Mouse (Mus musculus): Measurements from ENCODE around the gene Pepd. TPM values are rescaled to one million over a fixed set of nuclear protein-coding genes. Genes with fewer than 3 reads are reported as not detected.

Pepd gene
- polyA plus RNA-seq, 1 experiment from 2014 or later, result 178 TPM

DNA sequence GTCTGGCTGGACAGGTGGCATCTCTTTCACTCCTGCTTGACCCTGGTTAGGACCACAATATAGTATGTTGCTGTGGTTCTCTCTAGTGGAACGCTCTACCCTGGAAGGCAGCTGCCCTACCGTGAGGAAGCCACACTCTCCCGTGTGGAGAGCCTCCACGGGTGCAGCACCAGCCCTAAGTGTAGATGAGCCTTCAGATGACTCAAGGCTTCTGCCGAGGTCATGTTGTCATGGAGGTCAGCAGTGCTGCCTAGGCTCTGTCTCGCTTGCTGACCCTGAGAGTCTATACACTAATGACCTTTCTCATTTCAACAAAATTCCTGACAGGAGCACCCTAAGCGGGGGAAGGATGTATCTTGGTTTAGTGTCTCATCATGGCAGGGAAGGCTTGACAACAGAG lies 13.8 kb downstream of the Pepd start:
- H3K27ac ChIP-seq (ENCODE audit: low read depth, low read length), result no peak overlapping the region
- H3K4me3 ChIP-seq (ENCODE audit: low read depth, low read length), result no peak overlapping the region
- H3K4me2 ChIP-seq (replicated peaks; ENCODE audit: low read depth), result no peak overlapping the region
- ATAC-seq, result no peak
- no peaks in the 10 kb centered on the region for H3K9me3 ChIP-seq (ENCODE audit: control insufficient read depth)
- H3K9ac ChIP-seq (ENCODE audit: low read depth, low read length), result no peak overlapping the region
- no peaks in the 10 kb centered on the region for H3K4me1 ChIP-seq (replicated peaks; ENCODE audit: control insufficient read depth, insufficient read depth, low read length)
- 95% methylated on average over 7 of the region's 7 CpGs for WGBS
- peaks cover 37% of the 10 kb centered on the region for H3K36me3 ChIP-seq (ENCODE audit: control insufficient read depth, insufficient read depth)
- no peaks in the 10 kb centered on the region for H3K27me3 ChIP-seq (replicated peaks; ENCODE audit: control insufficient read depth, insufficient read depth, low read length)
- TF ChIP-seq CTCF (IDR thresholded peaks at IDR 0.05; ENCODE audit: low read depth), result no peak

- no peak overlapping the region for H3K27ac ChIP-seq (ENCODE audit: low read depth, low read length)
- no peak overlapping the region for H3K9ac ChIP-seq (ENCODE audit: low read depth, low read length)
- ATAC-seq, result peak; percentile 60
These were observed 17.6 kb downstream of the Pepd start for GRCm38 (mm10) chr7:34929614-34930262.

GRCm38 (mm10) chr7:34930263-34930757 lies 18.1 kb downstream of the Pepd start:
- Histone ChIP-seq H3K4me1 (replicated peaks; ENCODE audit: control insufficient read depth, insufficient read depth, low read length) (no peaks in the 10 kb centered on the region), H3K9ac (ENCODE audit: low read depth, low read length) (no peak overlapping the region), H3K4me3 (ENCODE audit: low read depth, low read length) (no peak overlapping the region), H3K9me3 (ENCODE audit: control insufficient read depth) (no peaks in the 10 kb centered on the region), H3K36me3 (ENCODE audit: control insufficient read depth, insufficient read depth) (peaks cover 46% of the 10 kb centered on the region), H3K27me3 (replicated peaks; ENCODE audit: control insufficient read depth, insufficient read depth, low read length) (no peaks in the 10 kb centered on the region), H3K4me2 (replicated peaks; ENCODE audit: low read depth) (no peak overlapping the region), H3K27ac (ENCODE audit: low read depth, low read length) (no peak overlapping the region)
- ATAC-seq, result peak; percentile 5; the same call in 1 of the 2 replicates
- 49% methylated on average over 7 of the region's 7 CpGs for WGBS
- TF ChIP-seq CTCF (IDR thresholded peaks at IDR 0.05; ENCODE audit: low read depth), result no peak

More at GRCm38 (mm10) chr7:34929614-34930262, 17.6 kb downstream of the Pepd start:
- no peaks in the 10 kb centered on the region for H3K4me1 ChIP-seq (replicated peaks; ENCODE audit: control insufficient read depth, insufficient read depth, low read length)
- peaks cover 41% of the 10 kb centered on the region; the same call in 1 of the 2 replicates for H3K36me3 ChIP-seq (ENCODE audit: control insufficient read depth, insufficient read depth)
- no peaks in the 10 kb centered on the region for H3K9me3 ChIP-seq (ENCODE audit: control insufficient read depth)
- no peak overlapping the region for H3K4me3 ChIP-seq (ENCODE audit: low read depth, low read length)
- no peak overlapping the region for H3K4me2 ChIP-seq (replicated peaks; ENCODE audit: low read depth)
- TF ChIP-seq CTCF (IDR thresholded peaks at IDR 0.05; ENCODE audit: low read depth), result no peak
- no peaks in the 10 kb centered on the region for H3K27me3 ChIP-seq (replicated peaks; ENCODE audit: control insufficient read depth, insufficient read depth, low read length)
- 62% methylated on average over 8 of the region's 8 CpGs for WGBS

- no peak overlapping the region for H3K4me2 ChIP-seq (replicated peaks; ENCODE audit: low read depth)
- no peak for TF ChIP-seq CTCF (IDR thresholded peaks at IDR 0.05; ENCODE audit: low read depth)
- no peak overlapping the region for H3K4me3 ChIP-seq (ENCODE audit: low read depth, low read length)
- WGBS, result 92% methylated on average over 8 of the region's 8 CpGs
- no peaks in the 10 kb centered on the region for H3K4me1 ChIP-seq (replicated peaks; ENCODE audit: control insufficient read depth, insufficient read depth, low read length)
- no peak overlapping the region for H3K27ac ChIP-seq (ENCODE audit: low read depth, low read length)
- no peaks in the 10 kb centered on the region for H3K9me3 ChIP-seq (ENCODE audit: control insufficient read depth)
- no peak for ATAC-seq
- no peaks in the 10 kb centered on the region for H3K27me3 ChIP-seq (replicated peaks; ENCODE audit: control insufficient read depth, insufficient read depth, low read length)
- peaks cover 43% of the 10 kb centered on the region for H3K36me3 ChIP-seq (ENCODE audit: control insufficient read depth, insufficient read depth)
- H3K9ac ChIP-seq (ENCODE audit: low read depth, low read length), result no peak overlapping the region
These were observed 20.5 kb downstream of the Pepd start for GRCm38 (mm10) chr7:34932631-34933030.

- Histone ChIP-seq H3K4me1 (replicated peaks; ENCODE audit: control insufficient read depth, insufficient read depth, low read length) (no peaks in the 10 kb centered on the region), H3K27ac (ENCODE audit: low read depth, low read length) (no peak overlapping the region), H3K9me3 (ENCODE audit: control insufficient read depth) (no peaks in the 10 kb centered on the region), H3K4me3 (ENCODE audit: low read depth, low read length) (no peak overlapping the region), H3K4me2 (replicated peaks; ENCODE audit: low read depth) (no peak overlapping the region), H3K36me3 (ENCODE audit: control insufficient read depth, insufficient read depth) (peaks cover 43% of the 10 kb centered on the region), H3K27me3 (replicated peaks; ENCODE audit: control insufficient read depth, insufficient read depth, low read length) (no peaks in the 10 kb centered on the region), H3K9ac (ENCODE audit: low read depth, low read length) (no peak overlapping the region)
- no peak for TF ChIP-seq CTCF (IDR thresholded peaks at IDR 0.05; ENCODE audit: low read depth)
- WGBS, result 48% methylated on average over 3 of the region's 3 CpGs
- ATAC-seq, result no peak
These were observed 21.0 kb downstream of the Pepd start for GRCm38 (mm10) chr7:34933142-34933541.

DNA sequence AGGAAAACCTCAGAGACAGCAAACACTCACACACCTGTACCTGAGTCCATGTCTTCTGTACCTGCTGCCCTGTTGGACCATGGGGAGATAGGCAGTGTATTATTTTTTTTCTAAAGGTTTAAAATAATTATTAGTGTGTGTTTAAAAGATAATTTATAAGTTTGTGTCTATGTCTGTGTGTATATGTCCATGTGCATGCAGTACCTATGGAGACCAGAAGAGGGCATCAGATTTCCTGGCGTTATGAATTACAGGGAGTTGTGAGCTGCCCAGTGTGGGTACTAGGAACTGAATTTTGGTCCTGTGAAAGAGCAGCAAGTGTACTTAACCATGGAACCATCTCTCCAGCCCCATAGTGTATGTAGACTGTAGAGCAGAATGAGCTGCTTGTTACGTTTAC lies 24.2 kb downstream of the Pepd start:
- H3K4me3 ChIP-seq (ENCODE audit: low read depth, low read length), result no peak overlapping the region
- 94% methylated on average over 2 of the region's 2 CpGs for WGBS
- H3K27ac ChIP-seq (ENCODE audit: low read depth, low read length), result no peak overlapping the region
- no peak overlapping the region for H3K9ac ChIP-seq (ENCODE audit: low read depth, low read length)
- H3K4me2 ChIP-seq (replicated peaks; ENCODE audit: low read depth), result no peak overlapping the region
- ATAC-seq, result no peak
- H3K27me3 ChIP-seq (replicated peaks; ENCODE audit: control insufficient read depth, insufficient read depth, low read length), result no peaks in the 10 kb centered on the region
- peaks cover 44% of the 10 kb centered on the region for H3K36me3 ChIP-seq (ENCODE audit: control insufficient read depth, insufficient read depth)
- no peaks in the 10 kb centered on the region for H3K9me3 ChIP-seq (ENCODE audit: control insufficient read depth)
- no peaks in the 10 kb centered on the region for H3K4me1 ChIP-seq (replicated peaks; ENCODE audit: control insufficient read depth, insufficient read depth, low read length)
- peak; percentile 49 for TF ChIP-seq CTCF (IDR thresholded peaks at IDR 0.05; ENCODE audit: low read depth)
